Mouse (Mus musculus): ENCODE measurements at regions not wholly inside any gene's neighbourhood (a gene's known extent, or its start where the extent isn't known, plus 50 kb on each side); places are given as distances from the start of the nearest gene placed in this dataset.
A peak's percentile ranks its signal among the peaks of the same experiment; 100 is the strongest.

DNA sequence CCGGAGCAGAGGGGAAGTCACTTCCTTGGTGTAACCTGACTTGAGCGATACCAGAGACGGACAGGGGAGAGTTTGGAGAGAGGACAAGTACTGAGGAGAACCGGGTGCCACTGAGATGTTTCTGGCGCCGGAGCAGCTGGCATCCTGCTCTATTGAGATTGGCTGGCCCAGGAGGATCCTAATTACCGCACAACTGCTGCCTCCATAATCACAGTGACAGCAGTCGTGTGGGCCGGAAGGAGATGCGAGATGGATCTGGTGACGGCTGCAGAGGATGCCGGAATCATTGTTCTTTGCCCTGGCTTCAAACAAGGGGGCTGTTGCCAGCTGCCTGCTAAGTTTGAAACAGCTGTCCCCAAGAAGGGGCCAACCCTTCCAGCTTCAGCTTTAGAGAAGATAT is 232.0 kb downstream of the Rnf144b start:
- no peak for TF ChIP-seq CTCF (IDR thresholded peaks at IDR 0.05; ENCODE audit: control insufficient read depth, insufficient read depth, insufficient replicate concordance, low read depth, low read length)
- no peak for TF ChIP-seq POLR2A (IDR thresholded peaks at IDR 0.05; ENCODE audit: control insufficient read depth, low read depth, low read length)
- H3K4me3 ChIP-seq (ENCODE audit: control insufficient read depth, low read depth, low read length), result peak overlapping the region; percentile 39
- H3K4me1 ChIP-seq (ENCODE audit: control insufficient read depth, insufficient read depth, low read length), result peaks cover 6% of the 10 kb centered on the region
- H3K36me3 ChIP-seq (ENCODE audit: control insufficient read depth, insufficient read depth, low read length), result no peaks in the 10 kb centered on the region
- no peak overlapping the region for H3K27ac ChIP-seq (ENCODE audit: control insufficient read depth, insufficient read depth, low read depth, low read length)
- no peaks in the 10 kb centered on the region for H3K27me3 ChIP-seq (ENCODE audit: control insufficient read depth, insufficient read depth, low read length)

DNA sequence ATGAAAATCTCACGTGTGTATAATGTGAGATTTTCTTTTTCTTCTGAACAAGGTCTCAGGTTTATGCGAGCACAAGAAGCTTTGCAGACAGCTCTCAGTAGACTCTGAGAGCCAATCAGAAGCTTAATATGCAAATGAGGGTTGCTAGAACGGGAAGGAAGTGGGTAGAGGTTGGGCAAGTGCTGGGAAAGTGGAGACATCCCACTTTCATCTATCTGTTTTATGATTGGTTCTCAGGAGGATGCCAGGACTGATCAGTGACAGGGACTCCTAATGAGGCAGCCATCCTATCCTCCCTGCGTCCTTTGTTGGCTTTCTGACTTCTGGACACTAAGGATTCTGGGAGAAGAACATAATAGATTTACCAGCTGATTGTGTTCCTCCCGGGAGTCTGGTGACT is 232.7 kb downstream of the Rnf144b start:
- H3K27ac ChIP-seq (ENCODE audit: control insufficient read depth, insufficient read depth, low read depth, low read length), result no peak overlapping the region
- no peaks in the 10 kb centered on the region for H3K27me3 ChIP-seq (ENCODE audit: control insufficient read depth, insufficient read depth, low read length)
- H3K4me1 ChIP-seq (ENCODE audit: control insufficient read depth, insufficient read depth, low read length), result peaks cover 6% of the 10 kb centered on the region
- H3K4me3 ChIP-seq (ENCODE audit: control insufficient read depth, low read depth, low read length), result peak overlapping the region; percentile 64; the same call in 1 of the 2 replicates
- TF ChIP-seq POLR2A (IDR thresholded peaks at IDR 0.05; ENCODE audit: control insufficient read depth, low read depth, low read length), result no peak
- no peak for TF ChIP-seq CTCF (IDR thresholded peaks at IDR 0.05; ENCODE audit: control insufficient read depth, insufficient read depth, insufficient replicate concordance, low read depth, low read length)
- no peaks in the 10 kb centered on the region for H3K36me3 ChIP-seq (ENCODE audit: control insufficient read depth, insufficient read depth, low read length)

DNA sequence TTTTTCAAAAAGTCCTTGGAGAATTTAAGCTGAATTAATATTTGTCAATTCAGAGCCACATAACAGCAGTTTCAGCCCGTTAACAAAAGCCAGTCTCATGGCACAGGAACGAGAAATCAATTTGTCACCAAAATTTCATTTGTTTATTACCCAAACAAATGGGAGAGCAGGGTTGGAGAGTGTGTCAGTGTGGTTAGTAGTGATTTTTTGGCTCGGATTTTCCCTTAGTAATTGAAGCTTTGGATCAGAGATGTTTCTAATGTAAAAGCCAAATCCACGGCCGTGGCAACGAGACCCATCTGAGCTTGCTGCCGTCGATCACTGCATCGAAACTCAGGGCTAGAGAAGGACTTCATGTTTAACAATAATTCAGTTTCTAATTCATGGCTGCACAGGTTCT is 236.5 kb downstream of the Rnf144b start:
- peaks cover 6% of the 10 kb centered on the region for H3K4me1 ChIP-seq (ENCODE audit: control insufficient read depth, insufficient read depth, low read length)
- no peak overlapping the region for H3K4me3 ChIP-seq (ENCODE audit: control insufficient read depth, low read depth, low read length)
- no peak overlapping the region for H3K27ac ChIP-seq (ENCODE audit: control insufficient read depth, insufficient read depth, low read depth, low read length)
- TF ChIP-seq POLR2A (IDR thresholded peaks at IDR 0.05; ENCODE audit: control insufficient read depth, low read depth, low read length), result no peak
- no peak for TF ChIP-seq CTCF (IDR thresholded peaks at IDR 0.05; ENCODE audit: control insufficient read depth, insufficient read depth, insufficient replicate concordance, low read depth, low read length)
- no peaks in the 10 kb centered on the region for H3K27me3 ChIP-seq (ENCODE audit: control insufficient read depth, insufficient read depth, low read length)
- no peaks in the 10 kb centered on the region for H3K36me3 ChIP-seq (ENCODE audit: control insufficient read depth, insufficient read depth, low read length)

DNA sequence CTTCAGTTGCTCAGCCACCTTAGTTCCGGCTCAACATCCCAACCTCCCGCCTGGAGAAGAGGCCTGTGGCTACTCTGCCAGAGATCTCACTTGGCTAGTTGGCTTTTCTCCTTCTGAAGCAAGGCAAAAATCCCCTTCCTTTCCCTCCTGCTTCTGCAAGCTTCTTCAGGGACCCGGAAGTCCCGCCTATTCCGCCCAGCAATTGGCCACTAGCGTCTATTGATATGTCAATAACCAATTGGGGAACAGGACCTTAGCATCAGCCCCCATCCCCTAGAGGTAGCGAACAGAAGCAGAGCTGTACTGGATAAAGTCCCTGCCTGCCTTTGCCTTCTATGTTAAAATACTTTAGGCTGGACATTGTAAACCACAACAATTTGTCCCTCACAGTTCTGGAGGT is 243.3 kb downstream of the Rnf144b start:
- no peaks in the 10 kb centered on the region for H3K36me3 ChIP-seq (ENCODE audit: control insufficient read depth, insufficient read depth, low read length)
- TF ChIP-seq POLR2A (IDR thresholded peaks at IDR 0.05; ENCODE audit: control insufficient read depth, low read depth, low read length) (no peak), CTCF (IDR thresholded peaks at IDR 0.05; ENCODE audit: control insufficient read depth, insufficient read depth, insufficient replicate concordance, low read depth, low read length) (no peak)
- H3K4me1 ChIP-seq (ENCODE audit: control insufficient read depth, insufficient read depth, low read length), result no peaks in the 10 kb centered on the region; the same call in 1 of the 2 replicates
- H3K27ac ChIP-seq (ENCODE audit: control insufficient read depth, insufficient read depth, low read depth, low read length), result peak overlapping the region; percentile 50; the same call in 1 of the 2 replicates
- H3K27me3 ChIP-seq (ENCODE audit: control insufficient read depth, insufficient read depth, low read length), result no peaks in the 10 kb centered on the region
- H3K4me3 ChIP-seq (ENCODE audit: control insufficient read depth, low read depth, low read length), result peak overlapping the region; percentile 79

DNA sequence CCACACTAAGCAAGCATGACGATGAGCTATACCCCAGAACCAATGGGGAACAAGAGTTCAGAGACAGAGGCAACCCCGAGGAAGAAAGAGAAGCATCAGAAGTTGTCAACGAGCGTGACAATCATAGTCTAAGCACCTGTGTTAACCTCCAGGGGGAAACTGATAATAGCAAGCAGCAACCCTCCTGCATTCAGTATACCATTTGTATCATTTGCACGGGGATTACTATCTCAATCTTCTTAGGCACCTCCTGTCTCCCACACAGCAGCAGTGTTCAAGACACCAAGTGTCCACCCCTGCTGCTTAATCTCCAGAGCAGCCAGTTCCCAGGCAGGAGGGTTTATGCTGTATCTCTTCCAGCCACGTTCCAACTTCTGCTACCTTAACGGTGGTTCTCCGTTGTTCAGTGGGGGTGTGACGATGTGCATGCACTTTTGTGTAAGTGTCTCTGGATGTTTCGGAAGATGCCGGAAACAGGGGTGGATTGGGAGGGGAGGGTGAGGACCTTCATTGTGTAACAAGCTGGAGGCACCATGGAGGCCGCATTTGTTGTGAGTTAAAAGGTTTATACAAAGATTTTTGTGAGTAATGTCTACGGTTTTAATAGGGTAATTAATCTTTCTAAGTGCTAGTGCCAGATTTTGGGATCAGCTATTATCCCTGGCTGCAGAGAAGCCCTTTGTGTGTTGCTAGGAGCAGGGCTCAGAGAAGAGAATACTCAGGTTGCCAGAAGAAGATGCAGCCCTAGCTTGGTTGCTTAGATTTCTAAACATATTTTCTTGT is 245.8 kb downstream of the Rnf144b start:
- Histone ChIP-seq H3K4me1 (ENCODE audit: control insufficient read depth, insufficient read depth, low read length) (no peaks in the 10 kb centered on the region; the same call in 1 of the 2 replicates), H3K4me3 (ENCODE audit: control insufficient read depth, low read depth, low read length) (no peak overlapping the region), H3K27me3 (ENCODE audit: control insufficient read depth, insufficient read depth, low read length) (no peaks in the 10 kb centered on the region), H3K36me3 (ENCODE audit: control insufficient read depth, insufficient read depth, low read length) (no peaks in the 10 kb centered on the region), H3K27ac (ENCODE audit: control insufficient read depth, insufficient read depth, low read depth, low read length) (no peak overlapping the region)
- TF ChIP-seq POLR2A (IDR thresholded peaks at IDR 0.05; ENCODE audit: control insufficient read depth, low read depth, low read length) (no peak), CTCF (IDR thresholded peaks at IDR 0.05; ENCODE audit: control insufficient read depth, insufficient read depth, insufficient replicate concordance, low read depth, low read length) (no peak)

DNA sequence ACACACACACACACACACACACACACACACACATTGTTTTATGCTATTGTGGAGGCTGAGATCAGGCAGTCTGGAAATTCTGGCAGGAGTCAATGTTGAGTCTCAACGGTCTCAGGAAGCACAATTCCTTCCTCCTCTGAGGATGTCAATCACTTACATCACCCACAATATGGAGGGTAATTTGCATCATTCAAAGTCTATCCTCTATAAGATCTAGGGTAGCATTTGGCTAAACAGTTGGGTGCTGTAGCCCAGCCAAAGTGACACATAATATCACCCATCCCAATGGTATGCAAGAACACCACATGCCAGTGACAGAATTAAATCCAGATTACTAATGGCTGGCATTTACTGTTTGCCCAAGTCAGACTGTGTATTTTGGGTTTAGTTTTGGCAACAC is 252.1 kb downstream of the Rnf144b start:
- no peaks in the 10 kb centered on the region for H3K27me3 ChIP-seq (ENCODE audit: control insufficient read depth, insufficient read depth, low read length)
- H3K27ac ChIP-seq (ENCODE audit: control insufficient read depth, insufficient read depth, low read depth, low read length), result no peak overlapping the region
- TF ChIP-seq CTCF (IDR thresholded peaks at IDR 0.05; ENCODE audit: control insufficient read depth, insufficient read depth, insufficient replicate concordance, low read depth, low read length) (no peak), POLR2A (IDR thresholded peaks at IDR 0.05; ENCODE audit: control insufficient read depth, low read depth, low read length) (no peak)
- H3K36me3 ChIP-seq (ENCODE audit: control insufficient read depth, insufficient read depth, low read length), result no peaks in the 10 kb centered on the region
- no peaks in the 10 kb centered on the region for H3K4me1 ChIP-seq (ENCODE audit: control insufficient read depth, insufficient read depth, low read length)
- no peak overlapping the region for H3K4me3 ChIP-seq (ENCODE audit: control insufficient read depth, low read depth, low read length)

DNA sequence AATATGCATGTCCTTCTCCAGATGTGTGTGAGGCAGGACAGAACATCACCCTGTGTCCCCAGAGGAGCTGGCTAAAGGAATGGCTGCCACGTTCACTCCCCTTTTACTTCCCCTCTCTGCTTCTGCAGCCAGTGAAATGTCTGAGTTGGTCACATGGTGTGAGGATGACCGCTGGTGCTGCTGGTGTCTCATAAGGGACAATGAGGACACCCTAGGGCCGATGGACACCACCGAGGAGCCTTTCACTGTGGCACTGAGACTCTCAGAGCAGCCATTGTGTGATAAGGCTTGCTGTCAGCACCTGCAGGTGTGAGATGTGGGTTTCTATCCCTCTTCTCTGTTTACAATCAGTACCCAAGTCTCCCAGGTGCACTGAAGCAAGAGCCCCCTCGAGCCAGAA is 268.6 kb downstream of the Rnf144b start:
- no peak overlapping the region for H3K4me3 ChIP-seq (ENCODE audit: control insufficient read depth, low read depth, low read length)
- no peaks in the 10 kb centered on the region for H3K36me3 ChIP-seq (ENCODE audit: control insufficient read depth, insufficient read depth, low read length)
- no peak for TF ChIP-seq POLR2A (IDR thresholded peaks at IDR 0.05; ENCODE audit: control insufficient read depth, low read depth, low read length)
- no peak for TF ChIP-seq CTCF (IDR thresholded peaks at IDR 0.05; ENCODE audit: control insufficient read depth, insufficient read depth, insufficient replicate concordance, low read depth, low read length)
- no peaks in the 10 kb centered on the region for H3K27me3 ChIP-seq (ENCODE audit: control insufficient read depth, insufficient read depth, low read length)
- no peaks in the 10 kb centered on the region for H3K4me1 ChIP-seq (ENCODE audit: control insufficient read depth, insufficient read depth, low read length)
- no peak overlapping the region for H3K27ac ChIP-seq (ENCODE audit: control insufficient read depth, insufficient read depth, low read depth, low read length)
